Mouse (Mus musculus): ENCODE results near the gene Dlec1.

GRCm38 (mm10) chr9:119090462-119090861 lies 11.8 kb upstream of the Dlec1 start:
- no peak for TF ChIP-seq POLR2A (IDR thresholded peaks at IDR 0.05; ENCODE audit: borderline replicate concordance, extremely low read depth, insufficient read depth, insufficient read length, poor library complexity, severe bottlenecking)
- no peak for TF ChIP-seq CTCF (IDR thresholded peaks at IDR 0.05; ENCODE audit: borderline replicate concordance, extremely low read depth, insufficient read depth, insufficient read length)
